Mouse (Mus musculus): ENCODE measurements around the gene Gm14399. TPM values are rescaled to one million over a fixed set of nuclear protein-coding genes. Genes with fewer than 3 reads are reported as not detected.

Gene Gm14399
- polyA plus RNA-seq (2014; fragmentation: Illumina TruSeq; extraction: RNeasy Lipid Tissue Mini Kit (QIAGEN cat#74804); ENCODE audit: low read depth, low replicate concordance) = 6.3 TPM

GRCm38 (mm10) chr2:175141993-175142295 lies at the start of gene Gm14399:
Gm14399 (minus strand) TSS chr2:175142012.

DNA sequence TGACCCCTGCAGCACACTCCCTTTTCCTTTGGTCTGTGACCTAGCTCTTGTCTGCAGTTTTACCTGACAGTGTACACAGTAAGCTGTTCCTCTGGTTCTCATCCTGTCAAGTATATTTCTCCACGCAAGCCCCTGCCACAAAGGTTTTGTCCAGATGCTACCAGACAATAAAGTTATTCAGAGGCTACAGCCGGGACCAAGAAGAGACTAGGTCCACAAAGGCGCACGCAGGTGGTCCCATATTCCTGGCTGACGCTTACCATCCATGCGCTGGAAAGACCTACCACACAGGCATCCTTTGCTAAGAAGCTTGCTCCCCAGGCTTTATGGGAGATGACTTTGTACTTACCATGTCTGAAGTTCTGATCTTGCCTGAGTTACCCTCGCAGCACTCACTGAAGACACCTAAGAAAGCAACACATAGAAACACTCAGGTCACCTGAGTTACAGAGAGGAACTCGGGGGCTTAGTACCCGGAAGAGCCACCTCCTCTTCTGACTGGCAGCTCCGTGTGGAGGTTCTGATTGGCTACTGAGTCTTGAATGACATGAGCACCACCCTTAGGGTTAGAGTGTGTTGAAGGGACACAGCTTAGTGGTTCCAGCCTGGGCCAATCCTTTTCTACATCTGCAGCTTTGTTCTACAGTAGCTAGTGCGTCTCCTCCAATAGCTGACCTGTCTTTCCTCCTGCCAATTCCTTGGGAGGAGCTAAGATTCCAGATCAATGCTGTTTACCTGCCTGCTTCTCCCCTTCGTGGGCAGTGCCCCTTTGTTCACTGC lies 33.8 kb upstream of the Gm14399 start, which contains the start of gene Gm14443:
Gm14443 (minus strand) TSS at position 471 of the 780 bp plus-strand sequence.

Other genes starting within 250 kb of the Gm14399 start
- gene Gm14444, start 131.8 kb downstream of the Gm14399 start, polyA plus RNA-seq (2014; fragmentation: Illumina TruSeq; extraction: RNeasy Lipid Tissue Mini Kit (QIAGEN cat#74804); ENCODE audit: low read depth, low replicate concordance) = 1.4 TPM
- 1.0 TPM for gene Gm14393, start 74.2 kb downstream of the Gm14399 start, polyA plus RNA-seq (2014; fragmentation: Illumina TruSeq; extraction: RNeasy Lipid Tissue Mini Kit (QIAGEN cat#74804); ENCODE audit: low read depth, low replicate concordance)
- 2.4 TPM for gene Gm14443, start 33.9 kb upstream of the Gm14399 start, polyA plus RNA-seq (2014; fragmentation: Illumina TruSeq; extraction: RNeasy Lipid Tissue Mini Kit (QIAGEN cat#74804); ENCODE audit: low read depth, low replicate concordance)
- gene Gm14391, start 64.9 kb upstream of the Gm14399 start, polyA plus RNA-seq (2014; fragmentation: Illumina TruSeq; extraction: RNeasy Lipid Tissue Mini Kit (QIAGEN cat#74804); ENCODE audit: low read depth, low replicate concordance) = 5.3 TPM
- 1.3 TPM for gene Gm14440, start 133.1 kb upstream of the Gm14399 start, polyA plus RNA-seq (2014; fragmentation: Illumina TruSeq; extraction: RNeasy Lipid Tissue Mini Kit (QIAGEN cat#74804); ENCODE audit: low read depth, low replicate concordance)
- gene Gm4631, start 196.2 kb upstream of the Gm14399 start, polyA plus RNA-seq (2014; fragmentation: Illumina TruSeq; extraction: RNeasy Lipid Tissue Mini Kit (QIAGEN cat#74804); ENCODE audit: low read depth, low replicate concordance) = 9.5 TPM
- gene Zfp968, start 230.4 kb upstream of the Gm14399 start, polyA plus RNA-seq (2014; fragmentation: Illumina TruSeq; extraction: RNeasy Lipid Tissue Mini Kit (QIAGEN cat#74804); ENCODE audit: low read depth, low replicate concordance) = 2.1 TPM